Mouse (Mus musculus): ENCODE results near the gene Tmem203. TPM values are rescaled to one million over a fixed set of nuclear protein-coding genes. Genes with fewer than 3 reads are reported as not detected.

Tmem203 gene
- polyA plus RNA-seq, 1 experiment from 2014 or later = 39.7 TPM

GRCm38 (mm10) chr2:25214444-25214843 lies 40.8 kb upstream of the Tmem203 start, which contains the start of gene Stpg3:
Gene Stpg3 (minus strand): TSS chr2:25214637.
- WGBS = 70% methylated on average over 3 of the region's 3 CpGs
- ATAC-seq (ENCODE audit: low FRiP score, low TSS enrichment) (no peak), DNase-seq (ENCODE audit: low spot score) (no peak)
- Histone ChIP-seq H3K36me3 (ENCODE audit: control insufficient read depth, insufficient read depth, low read length) (no peaks in the 10 kb centered on the region), H3K9ac (ENCODE audit: low read length) (no peak within 1 kb of the TSS), H3K9me3 (ENCODE audit: control insufficient read depth, low read length) (no peaks in the 10 kb centered on the region), H3K4me2 (replicated peaks; ENCODE audit: low read depth) (no peak within 1 kb of the TSS), H3K4me1 (replicated peaks; ENCODE audit: control insufficient read depth, insufficient read depth) (0 out of 2 replicates have a peak, but pooled peaks cover 2% of the 10 kb centered on the region), H3K4me3 (ENCODE audit: low read depth, low read length) (no peak within 1 kb of the TSS), H3K27me3 (ENCODE audit: control insufficient read depth, insufficient read depth, low read length) (no peaks in the 10 kb centered on the region), H3K27ac (replicated peaks) (no peak within 1 kb of the TSS)
- TF ChIP-seq CTCF (IDR thresholded peaks at IDR 0.05; ENCODE audit: low read depth) (no peak), EP300 (optimal IDR thresholded peaks at IDR 0.05) (no peak)

GRCm38 (mm10) chr2:25217666-25218065 lies 37.6 kb upstream of the Tmem203 start:
- Histone ChIP-seq H3K4me1 (replicated peaks; ENCODE audit: control insufficient read depth, insufficient read depth) (no peaks in the 10 kb centered on the region), H3K9me3 (ENCODE audit: control insufficient read depth, low read length) (no peaks in the 10 kb centered on the region), H3K36me3 (ENCODE audit: control insufficient read depth, insufficient read depth, low read length) (no peaks in the 10 kb centered on the region), H3K4me3 (ENCODE audit: low read depth, low read length) (no peak overlapping the region), H3K4me2 (replicated peaks; ENCODE audit: low read depth) (no peak overlapping the region), H3K9ac (ENCODE audit: low read length) (no peak overlapping the region), H3K27ac (replicated peaks) (no peak overlapping the region), H3K27me3 (ENCODE audit: control insufficient read depth, insufficient read depth, low read length) (no peaks in the 10 kb centered on the region)
- DNase-seq (ENCODE audit: low spot score) (no peak), ATAC-seq (ENCODE audit: low FRiP score, low TSS enrichment) (no peak)
- WGBS = 53% methylated on average over 2 of the region's 2 CpGs
- TF ChIP-seq CTCF (IDR thresholded peaks at IDR 0.05; ENCODE audit: low read depth) = no peak
- no peak for TF ChIP-seq EP300 (optimal IDR thresholded peaks at IDR 0.05)

- Histone ChIP-seq H3K36me3 (ENCODE audit: control insufficient read depth, insufficient read depth, low read length) (no peaks in the 10 kb centered on the region), H3K4me2 (replicated peaks; ENCODE audit: low read depth) (no peak within 1 kb of the TSS), H3K27me3 (ENCODE audit: control insufficient read depth, insufficient read depth, low read length) (no peaks in the 10 kb centered on the region), H3K9me3 (ENCODE audit: control insufficient read depth, low read length) (no peaks in the 10 kb centered on the region), H3K4me3 (ENCODE audit: low read depth, low read length) (no peak within 1 kb of the TSS), H3K9ac (ENCODE audit: low read length) (no peak within 1 kb of the TSS), H3K4me1 (replicated peaks; ENCODE audit: control insufficient read depth, insufficient read depth) (no peaks in the 10 kb centered on the region), H3K27ac (replicated peaks) (no peak within 1 kb of the TSS)
- no peak for TF ChIP-seq CTCF (IDR thresholded peaks at IDR 0.05; ENCODE audit: low read depth)
- no peak for TF ChIP-seq EP300 (optimal IDR thresholded peaks at IDR 0.05)
- no peak for ATAC-seq (ENCODE audit: low FRiP score, low TSS enrichment)
- no peak for DNase-seq (ENCODE audit: low spot score)
Observed at GRCm38 (mm10) chr2:25218445-25218844, 36.8 kb upstream of the Tmem203 start, which contains the start of gene Fam166a. Gene Fam166a (plus strand): TSS chr2:25218745.

- H3K4me1 ChIP-seq (replicated peaks; ENCODE audit: control insufficient read depth, insufficient read depth) = no peaks in the 10 kb centered on the region
- H3K27me3 ChIP-seq (ENCODE audit: control insufficient read depth, insufficient read depth, low read length) = no peaks in the 10 kb centered on the region
- DNase-seq (ENCODE audit: low spot score) (no peak), ATAC-seq (ENCODE audit: low FRiP score, low TSS enrichment) (no peak)
- H3K9ac ChIP-seq (ENCODE audit: low read length) = no peak overlapping the region
- no peaks in the 10 kb centered on the region for H3K9me3 ChIP-seq (ENCODE audit: control insufficient read depth, low read length)
- TF ChIP-seq EP300 (optimal IDR thresholded peaks at IDR 0.05) (no peak), CTCF (IDR thresholded peaks at IDR 0.05; ENCODE audit: low read depth) (no peak)
- H3K4me2 ChIP-seq (replicated peaks; ENCODE audit: low read depth) = no peak overlapping the region
- WGBS = 69% methylated on average over 5 of the region's 5 CpGs
- H3K27ac ChIP-seq (replicated peaks) = no peak overlapping the region
- no peaks in the 10 kb centered on the region for H3K36me3 ChIP-seq (ENCODE audit: control insufficient read depth, insufficient read depth, low read length)
- H3K4me3 ChIP-seq (ENCODE audit: low read depth, low read length) = no peak overlapping the region
Observed at GRCm38 (mm10) chr2:25221331-25221772, 33.9 kb upstream of the Tmem203 start.

- H3K4me1 ChIP-seq (replicated peaks; ENCODE audit: control insufficient read depth, insufficient read depth) = no peaks in the 10 kb centered on the region
- no peak for TF ChIP-seq CTCF (IDR thresholded peaks at IDR 0.05; ENCODE audit: low read depth)
- no peak for TF ChIP-seq EP300 (optimal IDR thresholded peaks at IDR 0.05)
- H3K27me3 ChIP-seq (ENCODE audit: control insufficient read depth, insufficient read depth, low read length) = no peaks in the 10 kb centered on the region
- DNase-seq (ENCODE audit: low spot score) = peak; percentile 94
- peak overlapping the region; percentile 89 for H3K9ac ChIP-seq (ENCODE audit: low read length)
- peak overlapping the region; percentile 80 for H3K4me3 ChIP-seq (ENCODE audit: low read depth, low read length)
- no peaks in the 10 kb centered on the region for H3K36me3 ChIP-seq (ENCODE audit: control insufficient read depth, insufficient read depth, low read length)
- no peaks in the 10 kb centered on the region for H3K9me3 ChIP-seq (ENCODE audit: control insufficient read depth, low read length)
- peak overlapping the region; percentile 86 for H3K4me2 ChIP-seq (replicated peaks; ENCODE audit: low read depth)
- peak overlapping the region; percentile 98 for H3K27ac ChIP-seq (replicated peaks)
- 2% methylated on average over 46 of the region's 53 CpGs for WGBS
- peak; percentile 74 for ATAC-seq (ENCODE audit: low FRiP score, low TSS enrichment)
Observed at GRCm38 (mm10) chr2:25223681-25224491, 31.4 kb upstream of the Tmem203 start.

- ATAC-seq (ENCODE audit: low FRiP score, low TSS enrichment) = no peak
- peak; percentile 47 for TF ChIP-seq CTCF (IDR thresholded peaks at IDR 0.05; ENCODE audit: low read depth)
- peak; percentile 69 for TF ChIP-seq EP300 (optimal IDR thresholded peaks at IDR 0.05)
Observed at GRCm38 (mm10) chr2:25224492-25224765, 30.8 kb upstream of the Tmem203 start, which contains the start of gene Tubb4b. Gene Tubb4b (minus strand): TSS chr2:25224702.

More at GRCm38 (mm10) chr2:25224492-25224765, 30.8 kb upstream of the Tmem203 start, which contains the start of gene Tubb4b:
- Histone ChIP-seq H3K27me3 (ENCODE audit: control insufficient read depth, insufficient read depth, low read length) (no peaks in the 10 kb centered on the region), H3K4me3 (ENCODE audit: low read depth, low read length) (peak within 1 kb of the TSS; percentile 80), H3K4me2 (replicated peaks; ENCODE audit: low read depth) (peak within 1 kb of the TSS; percentile 86), H3K4me1 (replicated peaks; ENCODE audit: control insufficient read depth, insufficient read depth) (no peaks in the 10 kb centered on the region), H3K27ac (replicated peaks) (peak within 1 kb of the TSS; percentile 98), H3K9me3 (ENCODE audit: control insufficient read depth, low read length) (no peaks in the 10 kb centered on the region), H3K36me3 (ENCODE audit: control insufficient read depth, insufficient read depth, low read length) (no peaks in the 10 kb centered on the region), H3K9ac (ENCODE audit: low read length) (peak within 1 kb of the TSS; percentile 89)
- under 1% methylated on average over 17 of the region's 17 CpGs for WGBS
- no peak for DNase-seq (ENCODE audit: low spot score)
